Mouse (Mus musculus) myocyte (in vitro differentiated cells): Measurements from ENCODE around the gene Natd1.

Experiments
- CEBPB ChIP-seq: IDR thresholded peaks from 2 replicates; pipeline ENCODE4 v1.6.1; 2011; ENCODE audit warnings: mild to moderate bottlenecking, moderate library complexity; ENCODE audit not compliant: poor library complexity, insufficient read depth, severe bottlenecking
- E2F4 ChIP-seq: IDR thresholded peaks from one replicate; pipeline ENCODE4 v1.6.1; 2011; ENCODE audit warnings: mild to moderate bottlenecking, control low read depth, moderate library complexity; ENCODE audit not compliant: insufficient read depth
- MAX ChIP-seq: IDR thresholded peaks from one replicate; pipeline ENCODE4 v1.6.1; 2011; ENCODE audit warnings: low read depth, mild to moderate bottlenecking, control low read depth
- MYOG ChIP-seq, 3 experiments: IDR thresholded peaks; one replicate each; pipeline ENCODE4 v1.6.1; 2011; ENCODE audit warnings: control low read depth in 2 of 3, low read depth in 2 of 3, mild to moderate bottlenecking in 2 of 3; ENCODE audit not compliant: insufficient read length in 2 of 3, control insufficient read depth in 1 of 3, insufficient read depth in 1 of 3
- POLR2A ChIP-seq: IDR thresholded peaks from one replicate; pipeline ENCODE4 v1.6.1; 2011; ENCODE audit warnings: low read depth, mild to moderate bottlenecking, control low read depth, moderate library complexity; ENCODE audit not compliant: insufficient read length
- POLR2AphosphoS2 ChIP-seq: IDR thresholded peaks from one replicate; pipeline ENCODE4 v1.6.1; 2011; ENCODE audit warnings: low read depth, control low read depth; ENCODE audit not compliant: insufficient read length
- TCF12 ChIP-seq: IDR thresholded peaks from one replicate; pipeline ENCODE4 v1.6.1; 2011; ENCODE audit warnings: mild to moderate bottlenecking, control low read depth; ENCODE audit not compliant: poor library complexity, insufficient read depth, severe bottlenecking
- TCF3 ChIP-seq: IDR thresholded peaks from one replicate; pipeline ENCODE4 v1.6.1; 2011; ENCODE audit warnings: low read depth, control low read depth; ENCODE audit not compliant: insufficient read length
- USF1 ChIP-seq: IDR thresholded peaks from one replicate; pipeline ENCODE4 v1.6.1; 2011; ENCODE audit warnings: low read depth, mild to moderate bottlenecking, control low read depth, moderate library complexity

DNA sequence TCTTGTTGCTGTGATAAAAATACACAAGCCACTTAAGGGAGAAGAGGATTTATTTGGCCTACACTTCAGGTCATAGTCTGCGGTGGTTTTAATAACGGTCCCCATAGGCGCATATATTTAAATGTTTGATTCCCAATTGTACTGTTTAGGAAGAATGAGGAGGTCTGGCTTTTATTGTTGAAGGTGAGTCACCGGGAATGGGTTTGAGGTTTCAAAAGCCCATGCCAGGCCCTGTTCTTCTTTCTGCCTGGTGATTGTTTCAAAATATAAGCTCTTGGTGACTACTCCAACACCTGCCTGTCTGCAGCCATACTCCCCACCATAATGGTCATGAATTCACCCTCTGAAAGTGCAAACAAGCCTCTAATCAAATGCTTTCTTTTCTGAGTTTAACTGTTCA, 34.0 kb downstream of the Natd1 start:
- TF ChIP-seq POLR2A = no peak
- no peak for TF ChIP-seq POLR2AphosphoS2
- TF ChIP-seq MAX = no peak
- no peak for TF ChIP-seq MYOG (IDR thresholded peaks at IDR 0.05; ENCODE audit: control insufficient read depth in 1 of 3, insufficient read depth in 1 of 3, insufficient read length in 2 of 3, low read depth in 2 of 3)
- TF ChIP-seq CEBPB = no peak
- no peak for TF ChIP-seq TCF3
- no peak for TF ChIP-seq USF1
- no peak for TF ChIP-seq E2F4
- TF ChIP-seq TCF12 = no peak
